ENCODE assay signal across 33 mouse cellular contexts in the genomic region with DNA sequence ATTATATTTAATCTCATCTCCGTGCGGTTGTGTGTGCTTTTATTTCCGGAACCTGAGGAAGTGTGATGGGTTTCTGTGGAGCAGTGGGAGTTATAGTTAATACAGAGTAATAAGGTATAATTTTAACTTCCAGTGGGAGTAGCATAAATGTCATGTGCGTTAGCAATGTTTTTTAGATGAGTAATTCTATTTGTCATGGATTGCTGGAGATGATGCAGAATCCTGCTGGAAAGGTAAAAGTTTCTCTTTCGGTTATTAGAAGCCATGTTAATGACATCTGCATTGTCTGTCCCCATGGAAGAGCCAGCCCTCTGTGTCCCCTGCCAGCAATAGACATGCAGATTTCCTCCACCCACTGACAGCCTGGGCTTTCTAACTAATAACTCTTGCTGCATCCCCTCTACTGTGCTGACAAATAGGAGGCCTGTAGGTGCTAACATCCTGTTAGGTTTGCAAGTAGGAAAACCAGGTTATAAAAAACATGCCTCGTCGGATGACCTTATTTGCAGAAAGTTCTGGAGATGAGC. TPM values are rescaled to one million over a fixed set of nuclear protein-coding genes. Genes with fewer than 3 reads are reported as not detected.
DNase-seq lines count a peak whose midpoint lies in the region; ATAC-seq and TF ChIP-seq lines count a peak whose summit lies in the region.
"Had no signal": no experiment of that assay in that cellular context is flagged by ENCODE, and none has a peak within 500 bp of the region (broad histone marks: within the 10 kb centered on the region; RNA-seq: fewer than 3 reads in every experiment).

No protein-coding gene starts in this region.

- H3K4me1 ChIP-seq in midbrain, embryonic 11.5 days (ENCODE audit: control insufficient read depth, insufficient read depth, low read length) = no peaks in the 10 kb centered on the region
- H3K4me1 ChIP-seq in midbrain, embryonic 15.5 days = 0 out of 2 replicates have a peak, but pooled peaks cover 3% of the 10 kb centered on the region

- intact Hi-C loops in gastrocnemius, adult 2 months (cut with DNase I) = no loop called here

- H3K36me3 ChIP-seq in midbrain, embryonic 11.5 days (ENCODE audit: control insufficient read depth, insufficient read depth, low read length) = no peaks in the 10 kb centered on the region
- no peaks in the 10 kb centered on the region for H3K36me3 ChIP-seq in midbrain, embryonic 15.5 days (replicated peaks)
- H3K36me3 ChIP-seq: embryonic facial prominence, embryonic 10.5 days; embryonic facial prominence, embryonic 13.5 days; forebrain, embryonic 12.5 days; hindbrain, embryonic 12.5 days; hindbrain, embryonic 15.5 days had no signal

- no peak overlapping the region for H3K9ac ChIP-seq in midbrain, embryonic 11.5 days (ENCODE audit: low read length)
- no peak overlapping the region for H3K9ac ChIP-seq in midbrain, embryonic 15.5 days
- H3K9ac ChIP-seq: embryonic facial prominence, embryonic 13.5 days; forebrain, embryonic 12.5 days; hindbrain, embryonic 12.5 days; hindbrain, embryonic 15.5 days had no signal

- H3K27ac ChIP-seq in gastrocnemius, adult 2 months = peak overlapping the region; percentile 3; the same call in 1 of the 2 replicates
- no peak overlapping the region for H3K27ac ChIP-seq in midbrain, embryonic 11.5 days (ENCODE audit: low read depth, low read length)
- H3K27ac ChIP-seq in midbrain, embryonic 15.5 days = no peak overlapping the region
- H3K27ac ChIP-seq: embryonic facial prominence, embryonic 10.5 days; embryonic facial prominence, embryonic 13.5 days; forebrain, embryonic 12.5 days; heart, adult 2 months; hindbrain, embryonic 12.5 days; hindbrain, embryonic 15.5 days had no signal

- DNase-seq in gastrocnemius, adult 2 months = no peak
- DNase-seq in gastrocnemius, postnatal 10 days = no peak
- peak; percentile 44 to 63 for DNase-seq in layer of hippocampus, adult 18-20 months (ENCODE audit: low spot score in 2 of 2)
- DNase-seq in layer of hippocampus, postnatal 10 days (ENCODE audit: low spot score in 2 of 2) = no peak
- DNase-seq in midbrain, embryonic 11.5 days (ENCODE audit: low spot score, missing footprints) = peak; percentile 19
- no peak for DNase-seq in spleen, adult 18-20 months
- DNase-seq: adrenal gland, adult 2 months; adrenal gland, postnatal 14 days; cerebellum, adult 11-12 months; cerebellum, adult 8-10 months; cerebellum, postnatal 10 days; cerebellum, postnatal 36 days; embryo, embryonic 11 days; gastrocnemius, postnatal 25 days; heart, adult 2 months had no signal

- H3K4me2 ChIP-seq in midbrain, embryonic 11.5 days = no peak overlapping the region
- H3K4me2 ChIP-seq in midbrain, embryonic 15.5 days = no peak overlapping the region
- H3K4me2 ChIP-seq: embryonic facial prominence, embryonic 13.5 days; forebrain, embryonic 12.5 days; heart, embryonic 11.5 days; hindbrain, embryonic 12.5 days; hindbrain, embryonic 15.5 days had no signal

- no peak for ATAC-seq in midbrain, embryonic 11.5 days (ENCODE audit: low FRiP score)
- ATAC-seq in midbrain, embryonic 15.5 days (replicated peaks) = no peak
- ATAC-seq: CD4-positive, CD25-positive, alpha-beta regulatory T cell, adult 4 months; forebrain, embryonic 16.5 days had no signal

- no peaks in the 10 kb centered on the region for H3K9me3 ChIP-seq in midbrain, embryonic 11.5 days (ENCODE audit: control insufficient read depth, low read length)
- H3K9me3 ChIP-seq in midbrain, embryonic 15.5 days = no peaks in the 10 kb centered on the region
- H3K9me3 ChIP-seq: embryonic facial prominence, embryonic 10.5 days; embryonic facial prominence, embryonic 13.5 days; forebrain, embryonic 12.5 days; hindbrain, embryonic 12.5 days; hindbrain, embryonic 15.5 days had no signal

- WGBS in midbrain, embryonic 11.5 days = 85% methylated on average over 7 of the region's 7 CpGs
- 76% methylated on average over 7 of the region's 7 CpGs for WGBS in midbrain, embryonic 15.5 days

- H3K4me3 ChIP-seq in gastrocnemius, adult 2 months = no peak overlapping the region
- no peak overlapping the region for H3K4me3 ChIP-seq in midbrain, embryonic 11.5 days (ENCODE audit: low read depth, low read length)
- no peak overlapping the region for H3K4me3 ChIP-seq in midbrain, embryonic 15.5 days
- H3K4me3 ChIP-seq: embryonic facial prominence, embryonic 10.5 days; embryonic facial prominence, embryonic 13.5 days; erythroblast, embryonic 14.5 days; forebrain, embryonic 12.5 days; heart, adult 2 months; hindbrain, embryonic 12.5 days; hindbrain, embryonic 15.5 days had no signal

- TF ChIP-seq CTCF in gastrocnemius, adult 2 months (IDR thresholded peaks at IDR 0.05) = no peak

- no peaks in the 10 kb centered on the region for H3K27me3 ChIP-seq in midbrain, embryonic 11.5 days (ENCODE audit: control insufficient read depth, insufficient read depth, low read length)
- H3K27me3 ChIP-seq in midbrain, embryonic 15.5 days (replicated peaks) = no peaks in the 10 kb centered on the region
- H3K27me3 ChIP-seq: embryonic facial prominence, embryonic 13.5 days; forebrain, embryonic 12.5 days; hindbrain, embryonic 12.5 days; hindbrain, embryonic 15.5 days had no signal

RNA-seq across cellular contexts. Expression of a gene that starts 10.4 kb away (rescaled TPM):
- 10 to 100 TPM; 36.1 to 77.7 TPM for total RNA-seq in gastrocnemius, adult 2 months (2021)
- total RNA-seq in gastrocnemius, postnatal 10 days (2021) = 10 to 100 TPM; 19.0 to 25.8 TPM
- total RNA-seq in layer of hippocampus, adult 18-20 months (2021) = 100 to 1,000 TPM; 132 to 138 TPM
- 100 to 1,000 TPM in 1 of 2 experiments, 10 to 100 TPM in 1; 86.3 to 102 TPM for total RNA-seq in layer of hippocampus, postnatal 10 days (2021)
- polyA plus RNA-seq in midbrain, embryonic 11.5 days (2014; fragmentation: Nextera tagmentation; extraction: Ambion mirVana) = 1.1 and 1.7 TPM in 2 replicates
- polyA plus RNA-seq in midbrain, embryonic 15.5 days (2015; fragmentation: Nextera tagmentation; extraction: Ambion mirVana) = 13.8 and 14.4 TPM in 2 replicates

RNA-seq across cellular contexts. Expression of a gene that starts 25.4 kb away (rescaled TPM):
- 10 to 100 TPM; 16.7 to 32.1 TPM for total RNA-seq in gastrocnemius, adult 2 months (2021)
- 10 to 100 TPM in 1 of 2 experiments, 1 to 10 TPM in 1; 6.6 to 10.8 TPM for total RNA-seq in gastrocnemius, postnatal 10 days (2021)
- total RNA-seq in layer of hippocampus, adult 18-20 months (2021) = 10 to 100 TPM; 29.2 to 41.2 TPM
- total RNA-seq in layer of hippocampus, postnatal 10 days (2021) = 10 to 100 TPM; 23.7 to 29.2 TPM
- 0.37 TPM in 1 of 2 replicates, not detected in the other for polyA plus RNA-seq in midbrain, embryonic 11.5 days (2014; fragmentation: Nextera tagmentation; extraction: Ambion mirVana)
- not detected in 2 replicates for polyA plus RNA-seq in midbrain, embryonic 15.5 days (2015; fragmentation: Nextera tagmentation; extraction: Ambion mirVana)
- total RNA-seq: hematopoietic stem cell, adult 5-6 weeks had no signal
- polyA plus RNA-seq: adrenal gland, adult 2 months; brain, embryonic 14.5 days; C2C12; CD4-positive, CD25-positive, alpha-beta regulatory T cell, adult 4 months; cortical plate, adult 2 months; embryonic facial prominence, embryonic 10.5 days; embryonic facial prominence, embryonic 13.5 days; erythroblast, embryonic 14.5 days; forebrain, embryonic 12.5 days; forebrain, embryonic 16.5 days; gonadal fat pad, adult 2 months; heart, adult 2 months; heart, embryonic 11.5 days; heart, embryonic 14.5 days; heart, postnatal 0 days; hindbrain, embryonic 12.5 days; hindbrain, embryonic 15.5 days; intestine, embryonic 14.5 days had no signal

Comparison
In these comparisons a context has a peak if more than half of its experiments do, and no peak if none do; other contexts are left out.
1. DNase-seq: peak in layer of hippocampus, adult 18-20 months (2 of 2) and midbrain, embryonic 11.5 days (single experiment); none in gastrocnemius, adult 2 months (single experiment), gastrocnemius, postnatal 10 days (single experiment), layer of hippocampus, postnatal 10 days (0 of 2) and spleen, adult 18-20 months (0 of 2).